Mouse (Mus musculus) mouse trophoblast stem cell (cell line): Measurements from ENCODE around the gene Nbeal2.
"Not testable (repeated sequence)": the region's sequence is repeated elsewhere in the genome, so short reads cannot be mapped to it uniquely, and the experiment has no call there.

Experiments
- in situ Hi-C, 2 experiments: fragments of 300-500 bp; cut with MseI, MboI; formaldehyde crosslinking; loops; 2 replicates in 1 of 2; 3 replicates in 1 of 2; pipeline ENCODE4 v1.15.1; 2025

The Nbeal2 gene

GRCm38 (mm10) chr9:110653655-110654461, at the start of gene Nbeal2:
TSS of gene Nbeal2 (minus strand) at chr9:110654161.
- in situ Hi-C loops = no loop called here

- in situ Hi-C loops = no loop called here
Observed at GRCm38 (mm10) chr9:110702848-110703247, 48.9 kb upstream of the Nbeal2 start.

- in situ Hi-C loops = no loop called here
Observed at GRCm38 (mm10) chr9:110701114-110702032, 47.4 kb upstream of the Nbeal2 start.

GRCm38 (mm10) chr9:110699574-110699973, 45.6 kb upstream of the Nbeal2 start:
- in situ Hi-C loops = no loop called here

- in situ Hi-C loops = no loop called here
Observed at GRCm38 (mm10) chr9:110697465-110697864, 43.5 kb upstream of the Nbeal2 start.

GRCm38 (mm10) chr9:110696427-110696826, 42.5 kb upstream of the Nbeal2 start:
- in situ Hi-C loops = no loop called here

GRCm38 (mm10) chr9:110695165-110695755, 41.3 kb upstream of the Nbeal2 start:
- in situ Hi-C loops = no loop called here

- in situ Hi-C loops = no loop called here
Observed at GRCm38 (mm10) chr9:110689261-110689779, 35.4 kb upstream of the Nbeal2 start.

- in situ Hi-C loops = no loop called here
Observed at GRCm38 (mm10) chr9:110687846-110688245, 33.9 kb upstream of the Nbeal2 start.

- in situ Hi-C loops = no loop called here
Observed at GRCm38 (mm10) chr9:110687061-110687460, 33.1 kb upstream of the Nbeal2 start.

- in situ Hi-C loops = no loop called here
Observed at GRCm38 (mm10) chr9:110686472-110686871, 32.5 kb upstream of the Nbeal2 start.

GRCm38 (mm10) chr9:110685591-110685990, 31.6 kb upstream of the Nbeal2 start:
- in situ Hi-C loops = no loop called here

- in situ Hi-C loops = no loop called here
Observed at GRCm38 (mm10) chr9:110685187-110685586, 31.2 kb upstream of the Nbeal2 start.

GRCm38 (mm10) chr9:110684100-110684831, 30.3 kb upstream of the Nbeal2 start:
- in situ Hi-C loops = no loop called here

GRCm38 (mm10) chr9:110683574-110684099, 29.7 kb upstream of the Nbeal2 start:
- in situ Hi-C loops = no loop called here

GRCm38 (mm10) chr9:110682697-110683096, 28.7 kb upstream of the Nbeal2 start:
- in situ Hi-C loops = not testable (repeated sequence)

- in situ Hi-C loops = no loop called here
Observed at GRCm38 (mm10) chr9:110682255-110682654, 28.3 kb upstream of the Nbeal2 start.

GRCm38 (mm10) chr9:110681817-110682216, 27.9 kb upstream of the Nbeal2 start:
- in situ Hi-C loops = no loop called here

- in situ Hi-C loops = no loop called here
Observed at GRCm38 (mm10) chr9:110680736-110681507, 27.0 kb upstream of the Nbeal2 start.

GRCm38 (mm10) chr9:110678886-110679285, 24.9 kb upstream of the Nbeal2 start:
- in situ Hi-C loops = no loop called here
